Mouse (Mus musculus) heart, embryonic 11.5 days (tissue): ENCODE data around the gene Zmpste24. TPM values are rescaled to one million over a fixed set of nuclear protein-coding genes. Genes with fewer than 3 reads are reported as not detected.
A peak's percentile ranks its signal among the peaks of the same experiment; 100 is the strongest.

ENCODE experiments used
- ATAC-seq: fragments of 200-750 bp; cut with Nextera tagmentation; replicated peaks from 2 replicates; pipeline ENCODE4 v1.8.0; 2017; ENCODE audit warnings: moderate library complexity; ENCODE audit not compliant: insufficient number of reproducible peaks, low FRiP score, low TSS enrichment
- H3K27ac ChIP-seq: fragments of 300-500 bp; sonication (generic); 2 replicates; pipeline ENCODE4 v1.5.1; 2014; ENCODE audit warnings: mild to moderate bottlenecking, low read depth, low read length
- H3K27me3 ChIP-seq: fragments of 300-500 bp; sonication (generic); 2 replicates; pipeline ENCODE4 v1.6.1; 2014; ENCODE audit warnings: mild to moderate bottlenecking, low read length, mixed read lengths; ENCODE audit not compliant: control insufficient read depth, insufficient read depth
- H3K36me3 ChIP-seq: fragments of 300-500 bp; sonication (generic); 2 replicates; pipeline ENCODE4 v1.6.1; 2014; ENCODE audit warnings: mild to moderate bottlenecking, low read length, moderate library complexity, mixed read lengths; ENCODE audit not compliant: control insufficient read depth, insufficient read depth
- H3K4me1 ChIP-seq: fragments of 300-500 bp; sonication (generic); 2 replicates; pipeline ENCODE4 v1.6.1; 2014; ENCODE audit warnings: low read length; ENCODE audit not compliant: control insufficient read depth, insufficient read depth
- H3K4me2 ChIP-seq: fragments of 300-500 bp; sonication (generic); 2 replicates; pipeline ENCODE4 v1.6.1; 2014; ENCODE audit warnings: mild to moderate bottlenecking, moderate library complexity
- H3K4me3 ChIP-seq: fragments of 300-500 bp; sonication (generic); 2 replicates; pipeline ENCODE4 v1.5.1; 2014; ENCODE audit warnings: low read depth, low read length
- H3K9ac ChIP-seq: fragments of 300-500 bp; sonication (generic); 2 replicates; pipeline ENCODE4 v1.6.1; 2014; ENCODE audit warnings: mild to moderate bottlenecking, low read depth, low read length, moderate library complexity
- H3K9me3 ChIP-seq: fragments of 300-500 bp; sonication (generic); replicated peaks from 2 replicates; pipeline ENCODE4 v1.6.1; 2016; ENCODE audit warnings: low read length; ENCODE audit not compliant: control insufficient read depth
- WGBS: fragments of 180-500 bp; shearing (Covaris S2); extraction: QIAGEN DNeasy Blood & Tissue Kit; methylation state at CpG from one replicate; pipeline ENCODE4 v1.1.7; 2014; ENCODE audit not compliant: insufficient replicate concordance; 5-methylcytosine and 5-hydroxymethylcytosine counted together
- polyA plus RNA-seq: library from polyadenylated mRNA; unstranded; fragments of >200 nt; fragmentation: Nextera tagmentation; extraction: Ambion mirVana; gene quantifications from 2 replicates; pipeline ENCODE4 v1.2.1, GENCODE M21; 2014

Gene Zmpste24
- polyA plus RNA-seq, 1 experiment from 2014 or later: 20.5 TPM

- no peaks in the 10 kb centered on the region for H3K9me3 ChIP-seq
- H3K4me1 ChIP-seq: peaks cover 17% of the 10 kb centered on the region
- no peak overlapping the region for H3K27ac ChIP-seq
- no peaks in the 10 kb centered on the region for H3K36me3 ChIP-seq
- WGBS: 76% methylated on average over 7 of the region's 7 CpGs
- H3K4me3 ChIP-seq: peak overlapping the region; percentile 99
- H3K4me2 ChIP-seq: peak overlapping the region; percentile 93
- no peak for ATAC-seq
- no peaks in the 10 kb centered on the region for H3K27me3 ChIP-seq
- no peak overlapping the region for H3K9ac ChIP-seq
These were observed 82.8 kb downstream of the Zmpste24 start for GRCm38 (mm10) chr4:121015268-121015659.

DNA sequence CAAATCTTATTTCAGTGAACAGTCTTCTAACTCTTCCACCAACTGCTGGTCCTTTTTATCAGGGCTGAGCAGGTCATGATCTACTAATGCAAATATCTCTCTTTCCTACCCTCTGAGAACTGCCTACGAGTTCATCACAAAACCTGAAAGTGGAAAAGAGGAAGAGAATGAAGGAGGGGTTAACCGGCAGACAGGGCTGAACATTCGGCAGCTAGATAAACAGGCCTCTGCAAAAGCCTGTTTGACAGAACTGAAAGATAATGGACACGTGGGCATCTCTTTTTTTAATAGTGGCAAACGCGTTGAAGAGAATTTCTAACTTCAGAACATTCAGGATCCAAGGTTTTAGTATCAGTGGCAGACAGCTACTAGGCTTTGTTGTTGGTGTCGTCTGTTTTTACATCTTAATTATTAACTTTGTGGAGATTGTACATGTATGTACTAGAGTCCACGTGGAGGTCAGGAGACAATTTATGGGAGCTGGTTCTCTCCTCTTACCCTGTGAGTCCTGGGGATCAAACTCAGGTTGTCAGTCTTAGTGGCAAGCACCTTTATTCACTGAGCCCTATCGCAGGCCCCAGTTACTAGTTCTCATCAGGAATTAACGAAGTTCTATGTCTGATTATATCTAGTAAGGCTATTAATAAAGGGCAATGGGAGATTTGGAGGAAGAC is 83.3 kb downstream of the Zmpste24 start:
- H3K4me3 ChIP-seq: peak overlapping the region; percentile 16
- H3K9ac ChIP-seq: no peak overlapping the region
- H3K36me3 ChIP-seq: no peaks in the 10 kb centered on the region
- no peaks in the 10 kb centered on the region for H3K27me3 ChIP-seq
- no peak overlapping the region for H3K27ac ChIP-seq
- no peak for ATAC-seq
- peaks cover 17% of the 10 kb centered on the region for H3K4me1 ChIP-seq
- peak overlapping the region; percentile 93 for H3K4me2 ChIP-seq
- no peaks in the 10 kb centered on the region for H3K9me3 ChIP-seq
- WGBS: 55% methylated on average over 10 of the region's 10 CpGs

GRCm38 (mm10) chr4:121010770-121011549 is 87.1 kb downstream of the Zmpste24 start:
- Histone ChIP-seq H3K4me3 (no peak overlapping the region), H3K9ac (no peak overlapping the region), H3K27me3 (no peaks in the 10 kb centered on the region), H3K4me2 (no peak overlapping the region), H3K9me3 (no peaks in the 10 kb centered on the region), H3K36me3 (no peaks in the 10 kb centered on the region), H3K27ac (no peak overlapping the region), H3K4me1 (peaks cover 16% of the 10 kb centered on the region)
- WGBS: 79% methylated on average over 11 of the region's 11 CpGs
- ATAC-seq: no peak

Other genes with a start within 250 kb of the Zmpste24 start
- 1.2 and 1.6 TPM in 2 replicates for gene Rims3, start 243.4 kb downstream of the Zmpste24 start, polyA plus RNA-seq
- gene Exo5, start 173.2 kb downstream of the Zmpste24 start, polyA plus RNA-seq: 13.2 and 13.7 TPM in 2 replicates
- 13.8 and 16.9 TPM in 2 replicates for gene Zfp69, start 146.5 kb downstream of the Zmpste24 start, polyA plus RNA-seq
- 12.8 and 14.5 TPM in 2 replicates for gene Smap2, start 81.0 kb downstream of the Zmpste24 start, polyA plus RNA-seq
- gene Col9a2, start 58.9 kb downstream of the Zmpste24 start, polyA plus RNA-seq: 3.8 and 4.6 TPM in 2 replicates
- gene Tmco2, start 11.0 kb upstream of the Zmpste24 start, polyA plus RNA-seq: not detected in 2 replicates
- 15.3 and 19.1 TPM in 2 replicates for gene Rlf, start 116.8 kb upstream of the Zmpste24 start, polyA plus RNA-seq
- not detected in 2 replicates for gene Gm12888, start 226.7 kb upstream of the Zmpste24 start, polyA plus RNA-seq